Mouse (Mus musculus): Measurements from ENCODE around the gene Cacna2d4.
"Not testable (repeated sequence)": the region's sequence is repeated elsewhere in the genome, so short reads cannot be mapped to it uniquely, and the experiment has no call there.

Cacna2d4 gene

DNA sequence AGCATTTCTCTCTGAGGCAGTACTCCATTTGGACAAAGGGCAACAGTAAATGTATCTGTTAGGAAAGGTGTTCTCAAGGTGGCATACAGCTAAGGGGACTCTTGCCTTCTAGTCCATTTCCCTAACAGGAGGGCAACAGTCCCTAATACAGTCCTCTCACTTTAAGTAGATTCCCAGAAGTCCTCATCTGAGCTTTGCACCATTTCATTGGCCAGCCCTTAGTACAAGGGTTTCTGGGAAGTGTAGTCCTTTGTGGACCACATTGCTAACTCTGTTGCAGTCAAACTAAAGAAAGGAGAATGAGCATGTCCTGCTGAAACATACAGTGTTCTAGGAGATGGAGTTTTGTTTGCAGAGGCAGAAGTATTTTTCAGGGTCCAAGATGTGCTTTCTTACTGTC is 105.1 kb downstream of the Cacna2d4 start:
- peak; percentile 45 for DNase-seq (ENCODE audit: low read depth, low spot score)

DNA sequence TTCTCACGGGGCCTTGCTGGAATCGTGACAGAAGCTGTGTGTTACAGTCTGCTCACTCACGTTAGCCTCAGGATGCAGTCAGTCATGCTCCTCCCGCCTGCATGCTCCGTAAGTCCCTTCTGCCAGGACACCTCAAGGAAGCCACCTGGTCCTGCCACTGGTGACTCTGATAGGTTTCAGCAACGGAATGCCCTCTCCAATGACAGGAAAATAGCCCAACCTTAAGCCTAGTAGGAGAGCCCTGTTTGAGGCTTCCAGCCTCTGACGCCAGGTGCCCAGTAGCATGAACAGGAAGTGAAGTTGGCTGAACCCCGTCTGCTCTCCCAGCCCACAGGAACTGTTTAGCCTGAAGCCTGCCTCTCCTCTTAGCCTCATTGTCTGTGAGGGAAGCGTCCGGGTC is 109.9 kb downstream of the Cacna2d4 start:
- DNase-seq (ENCODE audit: low read depth, low spot score) = no peak

DNA sequence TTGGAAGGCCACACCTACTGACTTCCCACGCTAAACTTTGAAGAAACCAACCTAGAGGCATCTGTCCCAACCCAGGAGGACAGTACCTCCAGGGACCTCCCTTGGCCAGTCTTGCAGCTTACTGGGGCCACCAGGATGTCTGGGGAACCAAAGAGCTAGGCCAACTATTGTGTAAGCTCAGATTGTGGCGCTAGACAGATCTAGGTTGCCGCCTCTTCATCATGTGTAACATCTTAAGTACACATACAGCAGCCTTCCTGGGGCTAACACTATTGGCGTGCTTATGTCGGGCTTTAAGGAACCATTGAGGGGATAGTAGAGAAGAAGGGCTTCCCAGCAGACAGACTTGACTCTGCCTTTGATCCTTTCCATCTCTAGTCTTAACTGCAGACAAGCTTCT is 111.5 kb downstream of the Cacna2d4 start:
- no peak for DNase-seq (ENCODE audit: low read depth, low spot score)

DNA sequence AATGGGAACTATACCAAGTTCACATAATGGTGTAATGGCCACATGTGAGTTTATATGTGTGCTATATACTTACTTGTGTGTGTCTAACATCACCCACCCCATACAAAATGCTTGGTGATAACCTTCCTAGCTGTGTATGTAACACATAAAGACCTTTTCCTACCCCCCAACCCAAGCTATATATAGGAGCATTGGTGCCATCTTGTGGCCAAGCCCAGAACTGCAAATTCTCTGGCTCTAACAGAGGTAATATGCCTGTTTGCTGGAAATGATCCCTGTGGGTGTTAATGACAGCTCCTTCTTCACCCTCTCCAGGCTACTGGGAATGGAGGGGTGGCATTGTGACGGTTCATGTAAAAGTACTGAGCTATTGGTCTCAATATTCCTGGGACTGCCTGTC is 111.9 kb downstream of the Cacna2d4 start:
- DNase-seq (ENCODE audit: low read depth, low spot score) = peak; percentile 70

DNA sequence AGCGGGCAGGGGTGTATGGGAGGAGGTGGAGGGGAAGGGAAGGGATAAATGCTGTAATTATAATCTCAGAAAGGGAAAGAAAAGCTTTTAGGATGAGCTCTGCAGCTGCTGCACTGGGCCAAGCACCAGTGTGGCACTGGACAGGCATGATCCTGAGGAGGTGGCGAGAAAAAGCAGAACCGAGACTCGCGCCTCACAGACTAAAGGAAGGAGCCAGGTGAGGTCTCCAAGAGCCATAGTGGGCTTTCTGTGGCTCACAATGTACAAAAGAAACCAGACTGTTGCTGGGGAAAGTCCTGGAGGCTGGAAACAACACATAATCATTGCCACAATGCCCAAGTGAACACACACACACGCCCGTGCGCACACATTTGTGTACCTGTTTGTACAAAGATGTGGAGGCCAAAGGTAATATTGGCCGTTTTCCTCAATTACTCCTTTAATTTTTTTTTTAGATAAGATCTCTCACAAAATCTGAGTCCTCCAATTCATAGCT is 114.4 kb downstream of the Cacna2d4 start:
- no peak for DNase-seq (ENCODE audit: low read depth, low spot score)

DNA sequence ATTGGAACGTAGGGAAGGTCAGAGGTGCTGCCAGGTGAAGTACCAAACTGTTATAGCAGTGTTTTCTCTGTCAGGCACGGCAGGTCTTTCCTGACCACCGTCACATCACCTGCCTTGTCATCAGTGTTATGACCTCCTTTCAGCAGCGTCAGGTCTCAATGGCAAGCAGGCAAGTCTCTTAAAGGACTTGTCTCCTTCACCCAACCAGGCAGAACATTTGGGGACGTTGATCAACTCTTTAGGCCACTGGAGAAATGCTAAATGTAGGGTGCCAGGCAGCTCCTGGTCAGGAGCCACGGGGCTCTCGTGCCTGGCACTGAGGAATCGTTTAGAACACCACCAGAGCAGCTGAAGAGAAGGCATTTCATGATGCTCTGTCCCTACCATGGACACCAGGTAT is 115.3 kb downstream of the Cacna2d4 start:
- DNase-seq (ENCODE audit: low read depth, low spot score) = no peak

DNA sequence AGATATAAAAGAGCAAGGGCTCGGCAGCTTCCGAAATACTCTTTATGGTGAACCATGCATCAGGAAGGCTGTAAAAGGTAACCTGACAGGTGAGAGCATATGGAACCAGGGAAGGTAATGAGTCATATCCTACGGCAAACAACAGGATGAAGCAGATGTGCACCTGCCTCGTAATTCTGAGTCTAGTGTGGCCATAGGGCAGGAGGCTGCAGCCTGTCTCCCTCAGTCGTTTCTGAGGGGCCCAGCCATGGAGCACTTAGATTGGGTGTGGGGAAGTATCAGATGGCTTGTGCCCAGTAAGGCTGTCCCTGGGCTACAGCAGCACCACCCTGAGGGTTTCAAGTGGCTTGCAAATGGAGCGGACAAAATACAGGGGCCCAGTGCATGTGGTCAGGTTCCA is 116.2 kb downstream of the Cacna2d4 start:
- DNase-seq (ENCODE audit: low read depth, low spot score) = no peak

DNA sequence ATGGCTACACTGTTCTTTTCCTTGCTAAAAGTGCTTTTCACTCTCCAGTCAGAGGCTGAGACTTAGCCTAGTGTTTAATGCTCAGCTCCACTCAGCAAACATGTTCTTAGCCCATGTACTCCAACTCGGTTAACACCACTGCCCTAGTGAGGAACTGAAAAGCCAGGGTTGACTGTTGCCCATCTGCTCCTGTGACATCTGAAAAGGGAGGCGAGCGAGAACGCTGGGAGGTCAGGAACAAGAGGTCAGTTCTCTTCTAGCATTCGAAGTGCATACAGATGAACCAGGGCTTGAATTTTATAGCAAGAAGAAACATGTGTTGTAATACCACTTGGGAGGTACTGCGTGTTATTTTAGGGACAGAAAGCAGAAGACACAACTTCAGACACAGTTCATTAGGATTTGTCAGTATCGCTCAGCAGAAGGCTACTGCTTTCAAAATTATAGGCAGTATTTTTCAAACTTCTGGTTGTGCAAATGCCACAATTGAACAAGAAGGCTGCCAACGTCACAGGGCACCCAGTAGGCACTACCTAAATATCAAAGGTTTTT is 121.8 kb downstream of the Cacna2d4 start:
- DNase-seq (ENCODE audit: low read depth, low spot score) = no peak

DNA sequence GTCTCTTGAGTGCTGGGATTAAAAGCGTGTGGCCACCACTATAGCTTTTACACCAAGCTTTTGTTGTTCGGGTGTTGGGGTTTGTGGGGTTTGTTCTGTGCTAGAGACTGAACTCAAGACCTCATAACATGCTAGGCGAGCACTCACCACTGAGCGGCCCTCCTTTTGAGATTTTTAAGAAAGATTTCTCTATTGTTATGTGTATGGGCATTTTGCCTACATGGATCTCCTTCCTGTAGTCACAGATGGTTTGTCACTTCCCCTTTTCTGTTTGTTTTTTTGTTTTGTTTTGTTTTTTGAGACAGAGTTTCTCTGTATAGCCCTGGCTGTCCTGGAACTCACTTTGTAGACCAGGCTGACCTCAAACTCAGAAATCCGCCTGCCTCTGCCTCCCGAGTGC is 123.9 kb downstream of the Cacna2d4 start:
- DNase-seq (ENCODE audit: low read depth, low spot score) = not testable (repeated sequence)

DNA sequence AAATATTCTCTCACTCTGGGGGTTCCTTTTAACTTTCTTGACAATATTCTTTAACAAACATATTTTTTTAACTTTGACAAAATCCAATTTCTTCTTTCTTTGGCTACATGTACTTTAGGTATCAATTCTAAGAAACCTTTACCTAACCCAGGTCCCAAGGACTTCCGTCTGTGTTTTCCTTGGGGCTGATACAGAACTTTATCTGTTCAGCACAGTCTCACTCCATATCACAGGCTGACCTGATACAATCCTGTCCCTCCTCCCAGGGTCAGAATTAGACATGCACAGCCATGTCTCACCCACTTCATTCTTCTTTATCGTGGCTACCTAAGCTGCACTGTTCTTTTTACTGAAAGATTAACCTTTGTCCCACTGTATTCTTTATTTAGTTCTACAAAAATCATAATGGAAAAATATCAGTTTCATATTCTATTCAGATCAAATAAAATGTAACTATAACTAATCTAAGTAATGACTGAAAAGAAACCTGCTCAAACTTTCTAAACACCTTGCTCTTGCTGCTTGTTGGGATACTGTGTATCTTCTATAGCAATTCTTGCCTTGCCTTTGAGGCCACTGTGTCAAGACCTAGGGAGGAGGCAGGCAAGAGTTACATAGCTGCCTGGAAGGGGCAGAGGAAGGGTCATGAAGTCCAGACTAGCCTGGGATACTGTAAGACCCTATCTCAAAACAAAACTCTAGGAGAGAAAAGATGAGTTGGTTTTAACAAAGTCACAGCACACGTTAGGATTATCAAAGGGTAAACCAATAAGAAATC is 124.8 kb downstream of the Cacna2d4 start:
- DNase-seq (ENCODE audit: low read depth, low spot score) = no peak

DNA sequence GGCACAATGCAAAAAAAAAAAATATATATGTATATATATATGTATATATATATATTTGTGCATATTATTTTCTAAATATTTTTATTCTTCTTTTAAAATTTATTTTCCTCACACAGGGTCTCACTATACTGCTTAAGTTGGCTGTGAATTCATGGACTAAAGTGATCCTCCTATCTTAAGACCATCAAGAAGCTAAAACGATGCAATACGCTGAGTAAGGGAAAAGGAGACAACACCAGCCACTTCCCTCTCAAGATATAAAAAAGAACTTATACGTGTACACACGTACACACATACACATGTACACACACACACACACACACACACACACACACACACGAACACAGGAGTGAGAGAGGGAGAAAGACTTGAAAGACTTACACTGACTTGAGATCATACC is 127.3 kb downstream of the Cacna2d4 start:
- DNase-seq (ENCODE audit: low read depth, low spot score) = no peak

DNA sequence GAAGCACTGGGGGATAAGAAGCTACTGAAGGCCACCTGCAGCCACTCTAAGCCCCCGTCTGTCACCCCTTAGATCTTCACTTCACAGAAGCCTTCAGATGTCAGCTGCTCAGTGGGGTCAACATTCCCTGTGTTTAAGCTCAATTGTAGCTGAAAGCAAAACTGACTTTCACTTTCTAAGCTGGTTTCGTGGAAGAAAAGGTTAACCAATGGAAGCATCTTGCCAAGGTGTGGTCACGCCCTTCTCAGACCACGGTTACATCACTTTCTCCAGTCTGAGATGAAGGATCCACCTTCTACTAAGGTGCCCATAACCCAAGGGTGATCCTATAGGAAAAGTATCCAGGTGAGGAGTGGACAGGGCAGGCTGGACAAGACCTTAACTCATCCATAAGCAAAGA is 130.5 kb downstream of the Cacna2d4 start:
- not testable (repeated sequence) for DNase-seq (ENCODE audit: low read depth, low spot score)

DNA sequence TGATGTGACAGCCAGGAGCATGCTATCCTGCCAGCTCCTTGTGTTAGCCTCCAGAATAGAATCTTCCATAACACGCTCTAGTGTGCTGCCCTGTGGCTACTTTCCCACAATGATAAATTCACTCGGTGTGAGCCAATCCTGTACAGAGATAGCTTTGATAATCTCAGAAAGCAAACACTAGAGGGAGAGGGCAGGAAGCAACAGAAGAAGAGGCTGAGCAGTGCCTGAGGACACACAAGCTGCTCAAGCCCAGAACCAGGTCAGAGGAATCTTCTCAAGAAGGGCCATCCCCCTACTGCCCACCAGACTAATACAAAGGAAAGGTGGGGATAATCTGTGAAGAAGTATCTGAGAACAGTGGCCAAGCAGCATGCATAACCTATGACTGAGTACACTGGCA is 131.1 kb downstream of the Cacna2d4 start:
- no peak for DNase-seq (ENCODE audit: low read depth, low spot score)

DNA sequence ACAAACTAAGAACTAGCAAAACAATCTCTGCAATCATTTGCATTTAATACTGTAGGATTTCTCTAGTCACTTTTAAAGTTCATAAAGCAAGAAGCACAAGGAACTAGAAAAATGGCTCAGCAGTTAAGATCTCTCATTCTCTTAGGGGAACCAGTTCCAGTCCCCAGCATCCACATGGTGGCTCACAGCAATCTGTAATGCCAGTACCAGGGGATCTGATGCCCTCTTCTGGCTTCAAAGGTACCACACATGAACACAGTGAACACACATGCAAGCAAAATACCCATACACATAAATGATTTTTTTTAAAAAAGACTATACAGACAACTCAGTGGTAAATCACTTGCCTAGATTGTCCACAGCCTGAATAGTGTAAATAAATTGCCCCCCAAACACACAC is 135.3 kb downstream of the Cacna2d4 start:
- no peak for DNase-seq (ENCODE audit: low read depth, low spot score)

DNA sequence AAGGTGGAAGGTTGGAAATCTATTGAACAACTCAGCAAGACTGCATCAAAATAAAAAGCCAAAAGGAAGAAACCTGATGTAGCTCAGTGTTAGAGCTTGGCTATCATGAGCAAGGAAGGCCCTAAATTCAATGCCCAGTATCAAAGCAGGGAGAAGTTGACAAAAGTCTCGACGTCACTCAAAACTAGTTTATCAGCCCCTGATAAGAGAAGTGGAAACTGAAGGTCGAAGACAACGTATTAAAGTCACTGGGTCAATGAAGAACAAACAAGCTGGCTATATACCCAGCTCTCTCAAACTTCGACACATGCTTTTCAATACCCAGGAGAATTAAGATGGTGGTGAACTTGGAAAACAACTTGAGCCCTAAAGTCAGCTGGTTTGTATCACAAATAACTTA is 135.9 kb downstream of the Cacna2d4 start:
- DNase-seq (ENCODE audit: low read depth, low spot score) = no peak

DNA sequence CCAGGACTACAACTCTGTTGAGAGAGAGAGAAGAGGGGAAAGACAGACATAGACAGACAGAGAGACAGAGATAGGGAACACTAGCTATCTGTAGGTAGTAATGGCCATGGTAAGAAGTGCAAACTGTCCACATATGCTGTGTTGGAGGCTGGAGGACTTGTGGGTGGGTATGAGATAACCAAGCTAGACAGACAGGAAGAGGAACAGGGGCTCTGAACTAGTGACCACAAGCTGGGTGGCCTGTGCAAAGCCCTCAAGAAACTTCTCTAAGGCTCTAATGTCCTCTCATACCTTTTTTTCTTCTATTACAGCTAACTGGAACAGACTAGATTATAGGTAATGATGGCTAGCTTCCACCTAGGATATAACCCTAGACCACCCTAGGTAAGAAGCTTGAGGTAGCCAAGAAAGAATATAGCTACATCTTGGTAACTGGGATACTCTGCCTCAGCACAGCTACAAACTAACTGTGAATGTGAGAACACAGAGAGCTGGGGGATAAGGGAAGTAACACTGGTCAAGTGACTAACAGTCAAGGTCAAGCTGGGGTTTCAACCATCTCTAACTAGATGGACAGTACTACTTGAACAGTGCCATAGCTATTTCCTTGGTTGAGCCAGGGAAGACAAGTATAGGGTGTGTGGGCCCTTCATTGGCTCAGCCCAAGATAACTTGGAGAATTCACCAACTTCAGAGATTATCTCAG is 136.8 kb downstream of the Cacna2d4 start:
- DNase-seq (ENCODE audit: low read depth, low spot score) = no peak

DNA sequence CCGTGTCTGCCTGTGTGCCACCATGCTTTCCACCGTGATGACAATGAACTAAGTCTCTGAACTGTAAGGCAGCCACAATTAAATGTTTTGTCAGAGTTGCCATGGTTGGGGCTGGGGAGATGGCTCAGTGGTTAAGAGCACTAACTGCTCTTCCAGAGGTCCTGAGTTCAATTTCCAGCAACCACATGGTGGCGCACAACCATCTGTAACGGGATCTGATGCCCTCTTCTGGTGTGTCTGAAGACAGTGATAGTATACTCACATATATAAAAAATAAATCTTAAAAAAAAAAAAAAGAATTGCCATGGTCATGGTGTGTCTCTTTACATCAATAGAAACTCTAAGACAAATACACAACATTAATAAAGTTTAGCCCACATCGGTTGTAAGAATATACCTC is 138.7 kb downstream of the Cacna2d4 start:
- DNase-seq (ENCODE audit: low read depth, low spot score) = no peak

DNA sequence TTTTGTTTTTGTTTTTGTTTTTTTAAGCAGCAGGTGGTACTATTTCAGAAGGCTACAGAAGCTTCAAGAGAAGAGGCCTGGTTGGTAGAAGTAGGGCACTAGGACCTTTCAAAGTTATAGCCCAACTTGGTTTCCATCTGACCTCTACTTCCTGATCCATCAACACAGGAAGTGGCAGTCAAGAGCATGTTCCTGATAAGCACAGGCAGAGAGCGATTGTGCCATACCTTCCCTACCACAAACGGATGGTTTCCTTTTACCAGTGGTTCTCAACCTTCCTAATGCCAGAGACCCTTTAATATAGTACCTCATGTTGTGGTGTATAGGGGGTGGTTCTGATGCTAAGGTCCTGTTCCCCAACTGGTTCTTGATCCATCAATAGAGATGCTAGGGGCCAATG is 141.3 kb downstream of the Cacna2d4 start:
- no peak for DNase-seq (ENCODE audit: low read depth, low spot score)

DNA sequence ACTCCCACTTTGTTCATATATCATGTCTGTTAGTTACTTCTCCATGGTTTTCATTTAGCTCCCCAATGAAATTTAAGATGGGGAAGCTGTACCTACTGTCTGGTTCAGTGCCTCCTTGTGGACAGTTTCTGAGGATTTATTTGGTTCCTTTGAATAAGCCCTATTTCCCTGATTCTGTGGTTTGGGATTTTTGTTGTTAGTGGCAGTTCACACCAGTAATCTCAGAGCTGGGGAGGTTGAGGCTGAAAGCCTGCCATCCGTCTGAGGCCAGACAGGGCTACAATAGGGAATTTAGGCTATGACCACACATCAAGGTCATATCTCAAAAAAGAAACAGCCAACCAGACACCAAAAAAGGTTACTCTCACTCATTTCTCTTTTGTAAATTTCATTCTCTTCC is 142.3 kb downstream of the Cacna2d4 start:
- no peak for DNase-seq (ENCODE audit: low read depth, low spot score)

DNA sequence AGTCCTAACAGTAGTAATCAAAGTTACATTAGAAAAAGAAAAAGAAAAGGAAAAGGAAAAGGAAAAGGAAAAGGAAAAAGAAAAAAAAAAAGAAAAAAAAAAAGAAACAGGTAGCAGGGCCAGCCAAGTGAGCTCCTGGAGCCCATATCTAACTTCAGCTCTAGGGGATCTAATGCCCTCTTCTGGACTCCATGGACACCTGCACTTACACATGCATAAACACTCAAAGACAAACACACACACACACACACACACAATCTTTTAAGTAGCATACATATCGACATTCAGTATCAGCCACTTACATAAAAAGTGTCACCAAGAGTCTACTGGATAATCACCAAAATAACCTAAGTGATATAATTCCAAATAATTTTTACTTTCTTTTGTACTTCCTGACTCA is 149.3 kb downstream of the Cacna2d4 start:
- DNase-seq (ENCODE audit: low read depth, low spot score) = no peak

DNA sequence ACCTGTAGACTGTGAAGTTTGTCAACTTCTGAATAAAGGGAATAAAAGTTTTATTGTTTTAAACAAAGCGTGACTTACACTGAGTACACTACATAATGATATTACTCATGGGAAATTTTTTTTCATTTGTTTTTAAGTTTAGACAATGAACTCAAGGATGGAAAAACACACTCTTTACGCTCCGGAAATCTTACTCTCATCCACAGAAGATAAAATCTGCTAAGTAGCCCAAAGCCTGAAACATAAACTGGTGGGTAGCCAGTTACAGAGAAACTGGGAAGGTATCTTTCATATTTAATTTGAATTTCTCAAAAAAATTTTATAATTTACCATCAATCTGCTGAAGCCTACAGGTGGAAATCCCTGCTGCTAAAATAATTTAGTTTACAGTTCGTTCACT is 150.1 kb downstream of the Cacna2d4 start:
- no peak for DNase-seq (ENCODE audit: low read depth, low spot score)

DNA sequence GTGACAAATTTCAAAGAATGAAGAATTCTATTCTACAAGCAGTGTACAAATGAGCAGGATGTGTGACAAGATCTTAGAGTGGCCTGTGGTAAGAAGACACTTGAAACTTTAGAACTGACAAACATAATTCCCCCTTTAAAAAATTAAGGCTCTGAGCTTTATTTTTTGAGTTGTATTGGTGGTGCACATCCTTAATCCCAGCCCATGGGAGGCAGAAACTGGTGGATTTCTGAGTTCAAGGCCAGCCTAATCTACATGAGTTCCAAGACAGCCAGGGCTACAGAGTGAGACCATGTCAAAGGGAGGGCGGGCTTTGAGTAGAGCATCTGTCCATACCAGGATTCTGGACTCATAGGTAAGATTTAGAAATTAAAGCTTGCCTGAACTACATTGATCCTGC is 150.5 kb downstream of the Cacna2d4 start:
- no peak for DNase-seq (ENCODE audit: low read depth, low spot score)
